Comparison of ENCODE assay signal across 19 mouse cellular contexts in the genomic region with DNA sequence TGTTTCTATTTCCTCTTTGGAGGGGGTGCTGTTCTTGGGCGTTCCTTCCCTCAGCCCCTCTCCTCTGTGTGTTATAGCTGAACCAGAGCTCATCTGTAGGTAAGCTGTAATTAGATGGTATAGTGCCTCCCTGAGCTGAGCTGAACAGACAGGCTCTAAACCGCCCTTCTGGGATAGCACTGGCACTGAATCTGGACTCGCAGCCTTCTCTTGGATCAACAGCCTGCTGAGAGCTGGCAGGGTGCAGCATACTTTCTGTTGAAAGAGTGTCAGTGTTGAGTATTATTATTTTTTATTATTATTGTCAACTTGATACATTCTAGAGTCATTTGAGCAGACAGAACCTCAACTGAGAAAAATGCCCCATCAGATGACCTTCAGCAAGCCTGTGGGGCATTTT.
DNase-seq lines count a peak whose midpoint lies in the region; TF ChIP-seq lines count a peak whose summit lies in the region.
"Had no signal": no experiment of that assay in that cellular context is flagged by ENCODE, and none has a peak within 500 bp of the region (broad histone marks: within the 10 kb centered on the region; RNA-seq: fewer than 3 reads in every experiment).

No protein-coding gene starts in this region.

- DNase-seq in cerebellum, postnatal 14 days, result peak; percentile 37 to 42
- DNase-seq in cerebellum, adult 9-10 months, result no peak
- peak in 1 of 2 experiments; percentile 37 for DNase-seq in layer of hippocampus, adult 2 months (ENCODE audit: low spot score in 2 of 2)
- DNase-seq in layer of hippocampus, adult 9-10 months (ENCODE audit: low spot score), result no peak
- peak; percentile 34 for DNase-seq in brain, adult 2 months (ENCODE audit: low read depth, low spot score)
- peak; percentile 28 for DNase-seq in brain, embryonic 14.5 days (ENCODE audit: low read depth)
- DNase-seq: adrenal gland, adult 2 months; adrenal gland, postnatal 14 days; cerebellum, adult 9-11 months; gastrocnemius, postnatal 10 days; gastrocnemius, postnatal 36 days; heart, postnatal 14 days; heart, postnatal 4 days; kidney, adult 18-20 months had no signal

- no peak for TF ChIP-seq CTCF in layer of hippocampus, adult 2 months (conservative IDR thresholded peaks at IDR 0.05)
- no peak for TF ChIP-seq CTCF in brain, embryonic 14.5 days (IDR thresholded peaks at IDR 0.05; ENCODE audit: borderline replicate concordance, extremely low read depth, insufficient read depth, insufficient read length)

- TF ChIP-seq POLR2A in brain, embryonic 14.5 days (IDR thresholded peaks at IDR 0.05; ENCODE audit: borderline replicate concordance, extremely low read depth, insufficient read depth, insufficient read length, poor library complexity, severe bottlenecking), result no peak

- H3K27ac ChIP-seq in layer of hippocampus, adult 2 months, result peak overlapping the region; percentile 28; the same call in 1 of the 2 replicates
- H3K27ac ChIP-seq: forebrain, embryonic 10.5 days; forebrain, embryonic 13.5 days; heart, embryonic 13.5 days; hindbrain, embryonic 14.5 days; hindbrain, postnatal 0 days had no signal

- H3K4me3 ChIP-seq in layer of hippocampus, adult 2 months, result no peak overlapping the region
- H3K4me3 ChIP-seq: forebrain, embryonic 10.5 days; forebrain, embryonic 13.5 days; heart, embryonic 13.5 days had no signal

Comparison
In these comparisons a context has a peak if more than half of its experiments do, and no peak if none do; other contexts are left out.
1. DNase-seq: peak in cerebellum, postnatal 14 days (2 of 2), brain, adult 2 months (single experiment) and brain, embryonic 14.5 days (single experiment); none in cerebellum, adult 9-10 months (single experiment) and layer of hippocampus, adult 9-10 months (single experiment).